Mouse (Mus musculus) megakaryocyte, embryonic 14.5 days (primary cell): Measurements from ENCODE around the gene Kcnj9. TPM values are rescaled to one million over a fixed set of nuclear protein-coding genes. Genes with fewer than 3 reads are reported as not detected.

Source experiments
- H3K27me3 ChIP-seq: replicated peaks from 2 replicates; pipeline ENCODE3; 2012; ENCODE audit warnings: inconsistent platforms
- H3K36me3 ChIP-seq: replicated peaks from 2 replicates; pipeline ENCODE3; 2012; ENCODE audit warnings: low read length, inconsistent platforms, mixed read lengths
- H3K4me1 ChIP-seq: 2 replicates; pipeline ENCODE4 v1.6.1; 2012; ENCODE audit warnings: inconsistent platforms
- H3K4me3 ChIP-seq: replicated peaks from 2 replicates; pipeline ENCODE3; 2012; ENCODE audit warnings: moderate library complexity, mild to moderate bottlenecking, inconsistent platforms
- H3K9me3 ChIP-seq: 2 replicates; pipeline ENCODE4 v1.6.1; 2012; ENCODE audit warnings: inconsistent platforms
- FLI1 ChIP-seq: IDR thresholded peaks from 2 replicates; pipeline ENCODE4 v1.6.1; 2012; ENCODE audit warnings: low read length, inconsistent platforms, mixed read lengths
- GATA1 ChIP-seq: IDR thresholded peaks from 3 replicates; pipeline ENCODE4 v1.6.1; 2012; ENCODE audit warnings: mixed read lengths, low read length, inconsistent platforms, borderline replicate concordance
- polyA plus RNA-seq: library from polyadenylated mRNA; stranded (reverse); fragments of >175 nt; gene quantifications from 2 replicates; pipeline ENCODE4 v1.2.3, GENCODE M21; 2012; ENCODE audit warnings: low replicate concordance; ENCODE audit not compliant: insufficient read depth

The Kcnj9 gene
- polyA plus RNA-seq, 1 experiment: 0.13 TPM

DNA sequence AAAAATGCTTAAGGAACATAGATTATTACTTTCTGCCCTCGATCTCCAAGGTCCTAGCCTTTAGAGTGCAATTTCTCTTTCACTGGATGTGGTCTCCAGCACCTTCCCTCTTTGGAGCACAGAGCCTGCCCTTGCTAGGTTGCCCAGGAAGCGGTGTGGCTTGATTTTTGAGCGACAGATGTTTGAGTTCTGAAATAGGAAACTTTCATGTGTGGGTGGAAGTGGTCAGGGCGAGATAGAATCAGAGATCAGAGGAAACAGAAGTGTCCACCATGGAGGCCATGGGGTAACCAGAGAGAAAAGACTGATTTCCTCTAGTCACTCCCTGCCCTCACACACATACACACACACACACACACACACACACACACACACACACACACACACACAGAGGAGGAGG, 22.9 kb downstream of the Kcnj9 start:
- TF ChIP-seq GATA1 (no peak), FLI1 (no peak)
- Histone ChIP-seq H3K36me3 (no peaks in the 10 kb centered on the region), H3K4me1 (peaks cover 69% of the 10 kb centered on the region), H3K27me3 (peaks cover 32% of the 10 kb centered on the region), H3K4me3 (peak overlapping the region; percentile 81), H3K9me3 (no peaks in the 10 kb centered on the region)

DNA sequence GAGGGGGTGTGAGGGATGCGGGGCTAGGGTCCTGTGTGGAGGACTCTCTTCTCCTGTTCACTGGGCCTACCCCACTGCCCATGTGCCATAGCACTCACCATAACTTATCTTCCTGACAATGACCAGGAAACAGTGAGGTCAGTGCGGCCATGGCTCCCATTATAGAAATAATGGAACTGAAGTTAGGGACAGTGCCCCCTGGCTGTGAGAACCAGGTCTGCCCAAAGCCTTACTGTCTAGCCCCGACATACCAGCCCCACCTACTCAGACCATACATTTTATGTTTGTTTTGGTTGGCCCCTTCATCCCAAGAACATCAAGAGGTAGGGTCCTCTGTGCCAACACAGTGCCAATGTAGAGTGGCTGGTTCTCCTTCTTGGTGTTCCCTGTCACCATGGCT, 23.5 kb downstream of the Kcnj9 start:
- Histone ChIP-seq H3K4me3 (peak overlapping the region; percentile 81), H3K9me3 (no peaks in the 10 kb centered on the region), H3K36me3 (no peaks in the 10 kb centered on the region), H3K27me3 (peaks cover 37% of the 10 kb centered on the region), H3K4me1 (peaks cover 64% of the 10 kb centered on the region)
- no peak for TF ChIP-seq GATA1
- no peak for TF ChIP-seq FLI1

DNA sequence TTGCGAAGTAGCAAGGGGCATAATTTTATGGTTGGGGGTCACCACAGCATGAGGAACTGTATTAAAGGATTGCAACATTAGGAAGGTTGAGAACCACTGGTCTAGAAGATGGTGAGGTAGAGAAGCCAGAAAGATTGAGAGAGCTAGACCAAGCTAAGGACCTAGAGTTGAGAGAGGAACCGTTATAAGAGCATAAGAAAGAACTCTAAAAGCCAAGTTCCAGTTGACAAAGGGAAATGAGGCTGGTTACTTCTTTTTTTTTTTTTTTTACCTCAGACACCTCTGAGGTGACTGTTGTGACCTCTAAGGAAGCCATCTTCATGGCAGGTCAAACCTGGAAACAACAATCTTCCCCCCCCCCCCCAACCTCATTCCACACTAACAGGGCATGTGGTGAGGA, 24.0 kb downstream of the Kcnj9 start:
- H3K9me3 ChIP-seq: no peaks in the 10 kb centered on the region
- peaks cover 41% of the 10 kb centered on the region for H3K27me3 ChIP-seq
- H3K36me3 ChIP-seq: no peaks in the 10 kb centered on the region
- no peak for TF ChIP-seq FLI1
- no peak for TF ChIP-seq GATA1
- peaks cover 62% of the 10 kb centered on the region for H3K4me1 ChIP-seq
- H3K4me3 ChIP-seq: no peak overlapping the region

DNA sequence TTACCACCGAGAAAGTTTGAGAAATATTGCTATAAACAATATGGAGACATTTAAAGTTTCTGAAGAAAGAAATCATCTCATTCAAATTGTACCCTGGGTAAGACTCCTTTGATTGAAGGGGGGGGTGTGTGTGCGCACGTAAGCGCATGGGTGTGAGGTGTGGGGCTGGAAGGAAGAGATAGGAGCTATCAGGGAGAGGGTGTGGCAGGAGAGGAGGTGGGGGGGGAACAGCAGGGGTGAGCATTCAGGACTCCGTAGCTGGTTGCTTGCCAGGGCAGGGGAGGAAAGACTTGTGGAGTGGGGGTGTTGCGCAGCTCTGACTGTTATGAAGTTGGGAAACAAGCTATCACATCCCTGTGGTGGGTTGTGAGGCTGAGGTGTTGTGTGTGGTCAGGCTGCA, 24.7 kb downstream of the Kcnj9 start:
- no peaks in the 10 kb centered on the region for H3K36me3 ChIP-seq
- TF ChIP-seq GATA1: no peak
- TF ChIP-seq FLI1: no peak
- no peaks in the 10 kb centered on the region for H3K9me3 ChIP-seq
- peaks cover 47% of the 10 kb centered on the region for H3K27me3 ChIP-seq
- H3K4me3 ChIP-seq: no peak overlapping the region
- peaks cover 55% of the 10 kb centered on the region for H3K4me1 ChIP-seq

DNA sequence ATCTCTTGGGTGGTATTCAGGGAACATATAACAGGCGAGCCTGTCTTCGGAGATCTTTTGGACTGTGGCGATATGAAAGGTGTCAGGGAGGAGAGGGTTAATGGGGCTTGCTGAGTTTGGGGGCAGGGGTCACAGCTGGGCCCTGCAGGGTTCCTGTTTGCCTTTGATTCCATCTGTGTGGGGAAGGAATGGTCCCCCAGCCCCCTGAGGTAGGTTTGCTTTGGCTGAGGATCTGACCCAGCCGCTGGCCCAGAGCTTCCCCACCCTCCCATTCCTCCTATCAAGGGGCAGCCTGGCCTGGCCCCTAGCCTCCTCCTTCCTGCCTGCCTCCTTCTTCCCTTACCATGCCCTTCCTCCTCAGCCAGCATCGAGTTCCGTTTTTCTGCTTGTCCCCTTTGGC, 26.3 kb downstream of the Kcnj9 start:
- Histone ChIP-seq H3K27me3 (peaks cover 53% of the 10 kb centered on the region), H3K36me3 (no peaks in the 10 kb centered on the region), H3K4me3 (peak overlapping the region; percentile 28), H3K4me1 (peaks cover 53% of the 10 kb centered on the region), H3K9me3 (no peaks in the 10 kb centered on the region)
- no peak for TF ChIP-seq GATA1
- no peak for TF ChIP-seq FLI1

DNA sequence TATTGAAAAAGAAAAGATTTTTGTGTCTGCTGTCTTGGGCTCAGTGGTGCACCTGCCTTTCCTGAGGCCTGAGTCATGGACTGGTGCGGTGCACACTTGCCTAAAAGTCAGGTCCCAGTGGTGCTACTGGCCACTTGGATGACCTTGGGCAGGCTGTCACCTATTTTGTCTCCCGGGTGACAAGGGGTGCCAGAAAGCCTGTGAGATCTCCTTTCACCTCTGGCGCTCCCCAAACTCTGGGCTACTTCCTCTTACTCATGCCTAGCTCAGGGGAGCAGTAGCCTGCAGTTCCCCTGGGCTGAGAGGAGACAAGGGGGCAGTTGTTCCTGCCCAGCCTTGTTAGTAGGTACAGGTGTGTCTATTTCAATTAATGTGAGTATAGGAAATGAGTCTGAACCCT, 26.8 kb downstream of the Kcnj9 start:
- Histone ChIP-seq H3K27me3 (peaks cover 57% of the 10 kb centered on the region), H3K36me3 (no peaks in the 10 kb centered on the region), H3K9me3 (no peaks in the 10 kb centered on the region), H3K4me1 (peaks cover 55% of the 10 kb centered on the region), H3K4me3 (no peak overlapping the region)
- TF ChIP-seq GATA1: no peak
- TF ChIP-seq FLI1: no peak

DNA sequence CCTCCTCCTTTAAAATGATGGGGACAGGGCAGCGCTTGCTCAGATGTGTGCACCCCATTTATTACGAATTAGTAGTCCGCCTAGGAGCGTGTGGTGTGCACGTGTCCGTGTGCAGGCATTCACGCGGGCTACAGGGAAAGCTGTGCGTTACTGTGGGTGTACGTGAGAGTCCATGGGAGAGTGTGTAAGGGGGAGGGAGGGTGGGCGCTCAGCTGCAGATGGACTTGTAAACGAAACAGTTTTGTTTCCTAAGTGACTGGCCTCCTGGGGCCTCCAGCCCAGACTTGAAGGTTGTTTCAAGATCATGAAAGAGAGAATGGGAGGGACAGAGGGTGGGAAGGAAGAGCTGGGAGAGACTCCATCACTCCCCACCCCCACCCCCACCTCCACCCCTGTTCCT, 27.9 kb downstream of the Kcnj9 start:
- H3K9me3 ChIP-seq: no peaks in the 10 kb centered on the region
- peaks cover 65% of the 10 kb centered on the region for H3K27me3 ChIP-seq
- TF ChIP-seq GATA1 (no peak), FLI1 (no peak)

DNA sequence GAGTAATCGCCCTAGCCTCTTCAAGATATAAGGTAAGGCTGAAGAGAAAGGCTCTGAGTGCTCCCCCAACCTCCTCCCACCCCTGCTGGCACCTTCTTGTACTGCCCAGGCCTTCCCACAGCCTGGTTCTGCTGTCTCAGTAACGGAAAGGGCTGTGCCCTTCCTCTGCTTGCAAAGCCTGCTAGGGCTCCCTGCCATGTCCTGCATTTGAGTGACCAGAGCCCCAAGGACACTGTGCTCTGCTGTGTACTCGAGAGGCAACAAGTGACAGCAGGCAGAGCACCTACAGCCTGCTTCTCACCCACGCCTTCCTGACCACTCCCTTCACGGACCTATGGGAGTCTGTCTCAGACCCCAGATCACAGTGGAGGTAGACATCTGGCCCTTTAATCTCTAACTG, 28.9 kb downstream of the Kcnj9 start:
- H3K27me3 ChIP-seq: peaks cover 74% of the 10 kb centered on the region
- no peaks in the 10 kb centered on the region for H3K9me3 ChIP-seq
- TF ChIP-seq GATA1 (no peak), FLI1 (no peak)
- H3K4me3 ChIP-seq: no peak overlapping the region
- H3K36me3 ChIP-seq: no peaks in the 10 kb centered on the region
- H3K4me1 ChIP-seq: peaks cover 35% of the 10 kb centered on the region

More for the DNA sequence above, 27.9 kb downstream of the Kcnj9 start:
- Histone ChIP-seq H3K4me3 (no peak overlapping the region), H3K36me3 (no peaks in the 10 kb centered on the region), H3K4me1 (peaks cover 44% of the 10 kb centered on the region)

DNA sequence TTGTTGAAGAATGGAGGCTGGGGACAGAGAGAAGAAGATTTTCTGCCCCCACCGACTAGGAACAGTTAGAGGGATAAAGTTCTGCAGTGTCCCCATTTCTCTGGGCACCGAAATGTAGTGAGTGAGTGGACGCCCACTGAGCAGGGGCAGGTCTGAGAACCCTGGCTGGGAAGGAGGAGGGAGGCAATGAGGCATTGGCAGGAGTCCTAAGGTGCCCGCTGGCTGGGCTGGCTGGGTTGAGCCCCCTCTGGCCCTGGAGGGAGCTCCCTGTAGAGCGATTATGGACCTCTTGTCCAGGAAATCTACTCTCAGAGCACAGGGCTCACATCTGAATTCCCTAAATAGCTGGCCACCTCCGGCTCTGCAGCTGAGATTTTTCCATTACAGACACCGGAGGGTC, 29.6 kb downstream of the Kcnj9 start:
- TF ChIP-seq FLI1: no peak
- TF ChIP-seq GATA1: no peak
- H3K4me1 ChIP-seq: peaks cover 29% of the 10 kb centered on the region
- H3K36me3 ChIP-seq: no peaks in the 10 kb centered on the region
- peaks cover 77% of the 10 kb centered on the region for H3K27me3 ChIP-seq
- H3K9me3 ChIP-seq: no peaks in the 10 kb centered on the region
- no peak overlapping the region for H3K4me3 ChIP-seq

DNA sequence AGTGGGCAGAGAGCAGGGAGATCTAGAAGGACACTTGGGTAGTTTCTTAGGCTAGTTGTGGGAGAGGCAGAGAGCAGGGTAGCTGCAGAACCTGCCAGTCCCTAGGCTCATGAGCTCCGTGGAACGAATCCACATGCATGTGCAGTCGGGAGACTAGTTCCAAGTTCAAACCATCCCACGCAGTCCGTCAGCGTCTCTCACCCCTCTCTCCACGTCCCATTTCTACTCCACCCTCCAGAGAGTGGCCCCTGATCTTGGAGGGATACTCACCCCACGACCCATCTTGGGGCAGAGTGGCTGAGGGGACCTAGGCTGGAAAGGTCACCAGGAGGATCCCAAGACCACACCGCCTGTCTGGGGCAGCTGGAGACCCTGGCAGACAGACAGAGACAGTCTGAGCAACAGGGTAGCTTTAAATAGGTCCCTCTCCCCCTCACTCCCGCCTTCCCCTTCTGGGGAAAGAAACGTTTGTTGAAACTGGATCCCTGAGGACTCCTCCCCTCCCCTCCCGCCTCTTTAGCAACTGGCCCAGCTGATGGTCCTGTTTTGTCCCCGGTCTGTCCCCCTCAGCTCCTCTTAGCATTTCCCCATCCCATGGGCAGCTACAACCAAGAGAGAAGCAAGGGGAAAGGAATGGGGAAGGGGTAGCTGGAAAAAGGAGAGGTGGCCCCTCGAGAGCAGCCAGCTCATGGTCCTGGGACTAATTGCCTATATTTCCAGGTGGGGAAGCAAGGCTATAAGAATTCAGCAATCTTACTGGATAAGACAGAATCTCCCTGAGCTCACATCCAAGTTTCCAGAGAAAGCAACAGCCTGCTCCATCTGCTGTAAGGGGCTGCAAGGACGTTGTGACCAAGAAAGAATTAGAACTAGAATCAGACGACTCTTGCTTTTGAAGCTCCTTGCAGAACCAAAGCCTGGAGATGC, 31.2 kb downstream of the Kcnj9 start, which contains the start of gene Atp1a2:
TSS of gene Atp1a2 (minus strand) at position 454 of the 927 bp plus-strand sequence.
- no peak for TF ChIP-seq FLI1
- no peak for TF ChIP-seq GATA1
- H3K27me3 ChIP-seq: peaks cover 79% of the 10 kb centered on the region
- H3K4me3 ChIP-seq: no peak within 1 kb of the TSS

More for the DNA sequence above, 31.2 kb downstream of the Kcnj9 start, which contains the start of gene Atp1a2:
- Histone ChIP-seq H3K9me3 (no peaks in the 10 kb centered on the region), H3K4me1 (peaks cover 15% of the 10 kb centered on the region), H3K36me3 (no peaks in the 10 kb centered on the region)
